Mouse (Mus musculus): ENCODE results near the gene Gm12216.

DNA sequence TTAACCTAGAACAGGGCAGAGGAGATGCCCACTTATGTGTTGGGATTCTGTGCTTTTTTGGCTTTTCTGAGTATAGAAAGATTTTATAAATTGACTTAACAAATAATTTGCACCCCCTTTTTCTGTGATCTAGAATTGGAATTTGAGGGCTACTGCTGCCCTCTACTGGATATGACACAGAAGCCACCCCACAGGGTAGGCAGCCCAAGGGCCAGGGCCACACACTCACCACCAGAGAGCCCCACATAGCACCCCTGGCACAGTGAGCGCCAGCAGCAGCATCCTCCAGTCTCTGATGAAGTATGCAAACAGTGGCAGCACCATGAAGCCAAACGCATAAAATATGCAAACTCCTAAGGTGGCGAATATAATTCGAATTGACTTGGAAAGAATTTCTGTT is 15.7 kb upstream of the Gm12216 start:
- TF ChIP-seq CTCF (IDR thresholded peaks at IDR 0.05; ENCODE audit: low read depth) (peak; percentile 46), EP300 (IDR thresholded peaks at IDR 0.05; ENCODE audit: low read depth) (no peak)

Data from liver, embryonic 14.5 days (tissue).